Mouse (Mus musculus) lung, postnatal 14 days (tissue): ENCODE measurements around the gene Dusp18.

Experiments
- DNase-seq: peaks from one replicate; pipeline ENCODE4 v3.0.0; 2021

Gene Dusp18

DNA sequence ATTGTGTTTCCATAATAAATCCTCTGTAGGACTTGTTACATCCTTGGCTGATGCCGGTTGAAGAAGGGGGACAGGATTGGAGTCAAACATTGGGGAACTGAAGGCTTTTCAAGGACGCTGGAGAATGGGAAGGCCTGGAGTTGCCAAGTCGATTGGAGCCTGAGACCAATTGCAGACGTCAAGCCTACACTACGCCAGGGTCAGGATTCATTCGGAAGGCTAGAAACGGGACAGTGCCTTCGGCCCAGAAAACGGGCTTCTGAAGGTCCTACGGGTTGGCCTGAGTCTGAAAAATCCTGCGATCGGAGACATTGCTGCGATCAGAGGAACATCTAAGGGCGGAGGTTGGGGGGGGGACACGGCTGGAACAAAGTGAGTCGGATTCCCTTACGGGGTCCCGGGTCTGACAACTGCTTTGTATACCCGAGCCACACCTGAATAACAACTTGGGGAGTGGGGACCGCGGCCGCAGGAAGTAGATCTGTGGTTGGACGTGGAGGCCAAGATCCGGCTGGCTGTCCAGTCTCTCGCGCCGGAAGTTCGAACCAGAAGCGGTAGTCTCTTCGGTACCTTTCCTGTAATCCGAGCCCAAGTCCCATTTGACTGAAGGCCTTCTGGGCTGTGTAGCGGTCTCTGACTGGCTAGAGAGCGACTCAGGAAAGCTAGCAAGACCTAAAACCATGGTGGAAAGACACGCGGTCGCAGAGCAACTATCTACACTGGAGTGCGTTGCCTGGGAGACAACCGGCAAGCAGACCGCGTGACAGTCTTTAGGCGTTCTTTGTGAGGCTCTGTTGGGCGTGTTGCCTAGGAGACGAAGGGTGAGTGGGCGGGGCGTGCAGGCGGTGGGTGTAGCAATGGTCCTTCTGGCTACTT is at the start of gene Dusp18, which contains the start of gene 4921536K21Rik:
Gene Dusp18 (plus strand): TSS at position 835 of the 876 bp plus-strand sequence.
Gene 4921536K21Rik (minus strand): TSS at position 693 of the 876 bp plus-strand sequence.
- DNase-seq = peak; percentile 93

DNA sequence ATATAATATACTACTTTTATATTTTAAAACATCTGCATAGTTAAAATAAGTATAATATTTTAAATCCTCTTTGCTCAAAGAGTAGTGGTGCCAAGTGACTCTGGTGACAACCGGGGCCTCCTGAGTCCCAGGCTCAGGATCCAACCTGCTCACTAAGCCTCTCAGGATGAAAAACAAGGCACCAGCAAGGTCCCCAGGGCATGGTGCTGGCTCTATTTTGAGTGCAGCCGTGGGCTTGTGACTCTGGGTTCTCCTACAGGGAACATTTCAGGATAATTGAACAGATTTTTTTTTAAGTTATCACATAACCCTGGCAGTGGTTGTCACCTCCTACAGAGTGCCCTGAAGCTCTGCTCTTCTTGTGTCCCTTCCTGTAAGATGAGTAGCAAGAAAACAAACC is 48.7 kb upstream of the Dusp18 start:
- DNase-seq = no peak

DNA sequence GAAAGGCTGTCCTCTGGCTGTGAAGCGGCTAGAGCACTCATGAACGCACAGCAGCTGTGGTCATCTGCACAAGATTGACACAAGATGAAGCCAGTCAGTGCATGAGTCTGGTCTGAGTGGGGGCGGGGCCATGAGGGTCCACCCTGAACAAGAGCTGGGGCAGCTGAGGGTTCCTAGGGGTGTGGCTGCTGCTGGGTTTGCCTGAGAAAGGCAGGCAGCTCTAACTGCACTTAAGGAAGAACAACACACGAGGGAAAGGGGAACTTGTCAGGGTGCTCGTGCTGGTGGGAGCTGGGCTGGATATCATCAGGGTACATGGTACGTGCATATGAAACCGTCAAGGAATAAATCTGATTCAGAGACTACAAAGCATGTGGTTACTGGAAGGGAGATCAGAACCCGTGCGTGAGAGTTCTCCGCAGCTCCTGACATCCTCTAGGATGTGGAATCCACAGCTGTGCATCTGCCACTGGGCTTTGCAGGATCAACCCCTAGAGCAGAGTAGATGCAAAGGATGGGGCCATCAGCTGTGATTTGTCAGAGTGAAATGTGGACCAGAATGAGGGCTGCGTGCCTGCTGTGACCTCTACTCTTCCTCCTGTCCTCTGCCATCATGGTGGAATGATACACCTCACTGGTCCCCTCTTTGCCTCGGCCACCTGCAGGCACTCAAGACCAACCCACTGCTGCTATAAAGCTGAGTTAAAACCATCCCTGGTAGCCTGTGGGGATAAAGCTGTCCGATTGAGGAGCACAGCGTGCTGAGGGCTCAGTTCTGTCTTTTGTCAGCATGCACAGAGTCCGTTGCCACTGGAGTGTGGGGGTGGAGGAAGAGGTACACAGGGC is 45.3 kb upstream of the Dusp18 start:
- DNase-seq = no peak

DNA sequence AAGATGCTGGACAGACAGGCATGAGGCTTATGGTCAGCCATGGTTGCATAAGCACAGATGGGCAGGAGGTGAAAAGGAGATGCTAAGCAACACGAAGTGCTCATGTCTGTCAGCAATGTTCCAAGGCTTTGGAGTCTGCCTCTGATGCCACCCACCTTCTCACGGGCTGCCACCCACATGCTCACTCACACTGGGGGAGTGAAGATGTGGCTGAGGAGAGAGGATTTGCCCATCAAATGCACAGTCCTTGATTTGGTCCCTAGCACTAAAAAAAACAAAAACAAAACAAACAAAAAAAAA is 44.8 kb upstream of the Dusp18 start:
- DNase-seq = no peak

DNA sequence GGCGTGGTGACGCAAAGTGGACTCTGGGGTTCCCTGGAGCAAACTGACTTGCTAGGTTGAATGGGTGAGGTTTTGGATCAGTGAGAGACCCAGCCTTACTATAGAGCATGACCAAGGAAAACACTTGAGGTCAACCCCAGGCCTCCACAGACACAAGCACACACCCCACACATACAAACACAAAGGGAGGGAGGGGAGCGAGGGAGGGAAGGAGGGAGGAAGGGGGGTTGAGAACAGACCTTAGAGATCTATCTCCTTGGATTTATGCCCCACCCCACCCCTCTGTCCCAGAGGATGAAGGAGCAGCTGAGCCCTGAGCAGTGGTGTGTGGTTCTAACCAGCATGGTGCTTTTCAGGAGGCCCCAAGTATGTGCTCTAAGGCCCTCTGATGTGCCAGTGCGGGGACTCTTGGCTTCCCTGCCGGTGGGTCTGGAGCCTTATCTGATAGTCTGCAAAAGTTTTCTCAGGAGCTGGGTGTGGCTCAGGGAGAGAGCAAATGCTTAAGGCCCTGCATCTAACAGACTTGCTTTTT is 44.2 kb upstream of the Dusp18 start:
- DNase-seq = no peak

DNA sequence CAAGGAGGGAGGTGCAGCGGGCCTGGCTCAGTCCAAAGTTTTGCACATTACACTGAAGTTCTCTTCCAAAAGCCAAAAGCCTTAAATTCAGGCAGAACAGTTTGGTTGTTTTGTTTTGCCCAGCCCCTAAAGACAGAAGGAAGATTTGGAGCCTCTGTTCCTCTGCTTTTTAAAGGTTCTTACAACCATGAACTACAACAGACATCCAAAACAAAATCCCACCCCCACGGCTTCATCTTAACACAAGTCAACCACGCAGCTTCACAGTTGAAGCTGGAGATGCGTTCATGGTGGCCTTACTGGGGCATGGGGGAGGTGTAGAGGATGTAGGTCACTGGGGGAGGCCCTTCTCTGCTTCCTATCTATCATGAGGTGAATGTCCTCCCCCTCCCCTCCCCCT is 43.2 kb upstream of the Dusp18 start:
- no peak for DNase-seq

DNA sequence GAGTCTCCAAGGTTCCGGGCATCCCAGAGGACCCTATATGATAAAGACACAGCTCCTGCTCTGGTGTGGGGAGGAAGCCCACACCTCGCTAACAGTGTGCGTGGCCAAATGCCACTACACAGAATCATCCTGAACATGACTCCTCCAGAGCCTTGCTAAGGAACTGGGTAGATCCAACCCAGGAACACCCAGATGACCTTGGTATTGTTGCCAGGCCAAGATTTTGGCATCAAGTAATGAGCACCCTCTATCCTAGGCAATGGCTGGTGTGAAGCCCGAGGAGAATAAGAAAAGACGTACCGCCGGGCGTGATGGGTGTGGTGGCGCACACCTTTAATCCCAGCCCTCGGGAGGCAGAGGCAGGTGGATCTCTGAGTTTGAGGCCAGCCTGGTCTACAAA is 42.0 kb upstream of the Dusp18 start:
- no peak for DNase-seq

DNA sequence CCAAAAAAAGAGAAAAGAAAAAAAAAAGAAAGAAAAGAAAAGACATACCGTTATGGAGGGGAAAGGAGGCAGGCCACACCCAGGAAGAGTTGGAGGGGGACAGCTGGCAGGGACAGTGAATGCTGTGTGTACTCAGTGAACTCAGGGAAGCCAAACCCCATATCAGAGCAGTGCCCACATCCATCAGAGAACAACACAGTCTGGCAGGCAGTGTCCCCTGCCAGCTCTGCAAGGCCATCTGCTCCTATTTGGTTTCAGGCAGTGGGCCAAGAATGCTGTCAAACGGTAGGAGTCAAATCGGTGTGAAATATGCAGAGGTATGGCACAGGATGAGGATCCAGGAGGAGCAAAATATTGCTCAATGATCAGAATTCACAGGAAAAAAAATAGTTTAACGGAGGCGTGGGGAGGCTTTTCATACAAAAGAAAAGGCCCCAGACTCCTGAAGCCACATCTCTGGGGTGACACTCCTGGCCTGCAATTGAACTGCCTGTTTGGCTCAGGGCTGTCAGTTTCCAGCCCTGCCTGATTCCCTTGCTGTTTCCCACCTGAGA is 41.5 kb upstream of the Dusp18 start:
- no peak for DNase-seq

DNA sequence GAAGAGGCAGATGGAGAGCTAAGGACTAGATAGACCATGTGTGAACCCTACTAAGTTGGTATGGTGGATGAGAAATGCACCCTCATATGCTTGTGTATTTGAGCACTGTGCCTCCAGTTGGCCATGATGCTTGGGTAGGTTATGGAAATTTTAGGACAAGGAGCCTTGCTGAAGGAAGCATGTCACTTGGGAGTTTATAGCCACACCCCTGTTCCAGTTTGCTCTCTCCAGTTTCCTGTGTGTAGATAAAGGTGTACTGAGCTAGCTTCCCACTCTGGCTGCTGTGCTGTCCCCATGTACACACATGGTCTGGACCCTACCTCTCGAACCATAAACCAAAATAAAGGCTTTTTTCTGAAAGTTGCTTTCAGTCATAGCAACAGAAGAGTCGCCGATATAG is 40.9 kb upstream of the Dusp18 start:
- no peak for DNase-seq

DNA sequence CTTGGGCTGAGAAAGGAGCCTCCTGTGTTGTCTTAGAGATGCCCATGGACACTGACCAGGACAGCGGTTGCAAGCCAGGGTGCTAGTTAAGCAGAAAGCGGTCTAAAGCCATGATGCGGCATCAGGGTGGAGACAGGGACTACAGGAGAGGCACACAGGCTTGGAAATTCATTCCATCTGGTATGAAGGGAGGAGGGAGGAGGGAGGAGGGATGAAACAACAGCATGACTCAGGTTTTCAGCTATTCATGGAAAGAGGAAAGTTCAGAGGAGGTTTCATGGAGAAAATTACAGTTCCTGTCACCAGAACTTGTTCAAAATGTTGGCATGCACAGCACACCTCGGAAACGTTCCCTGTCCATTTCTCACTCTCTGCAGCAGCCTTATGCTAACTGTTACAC is 39.2 kb upstream of the Dusp18 start:
- no peak for DNase-seq

DNA sequence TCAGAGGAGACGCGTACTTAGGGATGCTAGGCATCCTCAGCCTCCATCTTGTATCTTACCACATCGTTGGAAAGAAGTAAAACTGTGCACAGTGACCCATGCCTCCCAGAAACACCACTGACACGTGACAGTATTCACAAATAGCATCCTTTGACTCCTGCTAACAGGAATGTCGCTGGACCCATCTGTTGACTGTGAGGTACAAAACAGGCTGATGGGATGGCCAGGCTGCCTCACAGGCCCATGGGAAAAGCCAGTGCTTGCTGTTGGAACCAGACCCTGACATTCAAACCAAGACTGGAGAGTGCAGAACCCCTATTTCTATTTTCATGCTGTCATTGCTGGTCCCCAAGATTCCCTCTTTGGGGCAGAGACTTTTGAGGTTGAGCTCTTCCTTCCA is 37.1 kb upstream of the Dusp18 start:
- no peak for DNase-seq

DNA sequence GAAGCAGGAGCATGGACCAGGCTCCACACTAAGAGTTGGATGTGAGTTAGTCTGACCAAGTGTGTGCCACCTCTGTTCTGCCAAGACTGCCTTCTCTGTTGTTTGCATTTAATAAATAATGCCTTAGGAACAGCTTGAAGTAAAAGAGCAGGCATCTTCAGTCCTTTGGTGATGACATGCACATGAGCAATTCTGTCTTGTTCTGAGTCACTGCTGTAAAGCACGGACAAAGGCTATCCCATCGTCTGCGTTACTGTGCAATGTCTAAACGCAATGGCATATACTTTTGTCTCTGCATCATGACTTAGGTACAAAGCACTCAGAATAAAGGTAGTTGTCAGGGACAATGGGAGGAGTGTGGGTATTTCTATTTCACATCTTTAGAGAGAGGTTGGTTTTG is 35.3 kb upstream of the Dusp18 start:
- DNase-seq = no peak

DNA sequence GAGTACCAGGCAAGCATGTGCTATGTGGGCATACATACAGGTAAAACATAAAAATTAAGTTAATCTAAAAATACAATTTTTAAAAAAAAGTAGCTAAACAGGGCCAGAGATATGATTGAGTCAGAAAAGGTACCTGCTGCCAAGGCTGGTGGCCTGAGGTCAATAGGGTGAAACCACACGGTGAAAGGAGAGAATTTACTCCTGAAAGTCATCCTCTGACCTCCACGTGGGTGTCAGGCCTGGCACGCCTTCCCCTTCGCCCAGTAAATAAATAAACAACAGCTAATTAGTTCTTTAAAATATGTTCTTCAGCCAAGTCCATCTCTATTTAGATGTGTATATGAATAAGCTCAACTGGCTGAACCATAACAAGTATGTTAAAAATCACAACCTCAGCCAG is 34.7 kb upstream of the Dusp18 start:
- DNase-seq = no peak

DNA sequence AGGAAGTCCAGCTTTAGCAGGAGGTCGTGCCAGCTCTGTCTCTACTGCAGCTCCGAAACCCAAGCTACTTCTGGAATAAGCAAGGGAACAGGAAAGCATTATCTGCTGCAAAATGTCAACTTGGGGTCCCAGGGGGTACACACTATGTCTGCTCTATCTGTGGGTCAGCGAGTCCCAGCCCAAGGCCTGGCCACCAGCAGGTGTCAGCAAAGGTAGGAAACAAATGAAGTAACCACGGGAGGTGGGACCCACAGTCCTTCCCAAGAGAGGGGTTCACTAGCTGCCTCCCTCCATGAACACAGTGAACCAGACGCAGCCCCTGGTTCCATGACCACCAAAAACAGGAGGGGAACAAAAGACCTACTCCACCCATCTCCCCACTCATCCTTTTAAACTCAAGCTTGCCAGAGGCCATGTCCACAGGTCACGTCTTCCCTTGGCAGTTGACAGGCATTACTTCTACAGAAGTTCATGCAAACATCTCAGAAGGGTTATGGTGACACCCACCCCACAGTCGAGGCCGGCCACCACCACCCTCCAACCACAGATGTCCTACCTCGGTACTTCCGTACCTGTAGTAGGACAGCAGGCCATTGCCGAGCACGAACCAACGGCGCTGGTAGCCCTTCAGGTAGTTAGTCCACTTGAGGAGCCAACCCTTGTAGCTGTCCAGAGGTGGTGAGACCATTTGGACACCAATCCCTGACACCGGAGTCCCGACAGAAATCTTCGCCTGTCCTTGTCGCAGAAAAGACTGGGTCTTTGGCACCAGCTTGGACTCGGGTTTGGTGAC is 32.2 kb upstream of the Dusp18 start:
- no peak for DNase-seq

DNA sequence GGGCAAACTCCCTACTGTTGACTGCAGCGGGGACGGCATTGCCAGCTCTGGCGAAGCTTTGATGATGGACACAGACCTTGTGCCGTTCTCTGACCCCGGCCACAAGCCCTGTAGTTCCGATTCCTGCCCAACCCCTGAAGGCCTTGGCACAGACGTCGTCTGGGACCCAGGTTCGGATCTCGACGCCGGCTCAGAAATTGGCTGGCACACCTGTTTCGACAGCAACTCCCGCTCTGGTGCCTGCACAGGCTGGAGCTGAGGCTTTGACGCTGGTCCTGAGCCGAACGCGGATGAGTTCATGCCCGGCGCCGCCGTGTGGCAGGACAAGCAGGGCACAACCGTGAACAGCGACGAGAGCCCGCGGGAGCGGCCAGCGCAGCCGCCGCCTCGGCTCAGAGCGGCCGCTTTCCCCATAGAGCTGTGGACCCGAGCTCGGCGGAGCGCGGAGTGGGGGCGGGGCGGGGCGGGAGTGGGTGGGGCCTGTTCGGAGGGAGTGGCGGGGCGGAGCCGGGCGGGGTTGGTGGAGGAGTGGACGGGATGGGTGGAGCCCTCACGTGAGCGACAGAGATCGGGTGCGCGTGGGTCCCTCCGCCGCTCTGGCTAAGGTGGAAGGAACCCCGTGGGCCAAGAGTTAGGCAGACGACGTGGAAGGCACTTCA is 31.5 kb upstream of the Dusp18 start, which contains the start of gene Osbp2:
Gene Osbp2 (minus strand): TSS at position 450 of the 659 bp plus-strand sequence.
- DNase-seq = peak; percentile 70

DNA sequence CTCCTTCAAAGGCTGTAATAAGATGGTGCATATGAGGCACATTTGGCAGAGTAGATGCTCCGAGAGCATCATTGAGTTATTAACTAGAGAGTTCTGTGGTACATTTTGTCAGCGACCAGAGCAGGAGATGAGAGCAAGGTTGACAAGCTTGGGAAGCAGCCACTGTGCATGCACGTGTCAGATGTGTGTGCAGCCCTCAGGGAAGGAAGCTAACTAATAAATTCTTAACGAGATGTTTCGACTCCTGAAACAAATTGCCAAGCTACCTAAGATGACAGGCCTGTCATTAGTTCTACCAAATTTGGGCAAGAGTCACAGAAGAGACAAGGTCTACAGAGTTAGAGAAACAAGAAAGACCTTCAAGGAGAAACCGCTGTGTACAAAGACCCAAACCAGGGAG is 30.7 kb upstream of the Dusp18 start:
- no peak for DNase-seq

DNA sequence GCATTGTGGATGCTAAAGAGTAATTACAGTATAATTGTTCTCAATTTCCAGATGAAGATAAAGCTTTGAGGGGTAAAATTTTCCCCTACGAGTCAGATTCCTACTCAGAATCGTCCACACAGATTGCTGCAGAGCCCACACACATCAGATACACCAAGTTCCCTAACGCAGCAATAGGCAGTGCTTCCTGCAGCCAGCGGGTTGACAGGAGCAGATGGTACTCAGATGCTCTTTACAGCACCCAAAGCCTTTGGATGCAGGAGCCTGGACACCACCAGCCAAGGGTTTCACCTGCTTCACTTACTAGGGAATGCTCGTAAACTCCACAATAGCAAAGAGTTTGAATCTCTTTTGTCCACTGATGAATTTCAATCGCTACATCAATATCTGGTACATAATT is 18.6 kb upstream of the Dusp18 start:
- no peak for DNase-seq

DNA sequence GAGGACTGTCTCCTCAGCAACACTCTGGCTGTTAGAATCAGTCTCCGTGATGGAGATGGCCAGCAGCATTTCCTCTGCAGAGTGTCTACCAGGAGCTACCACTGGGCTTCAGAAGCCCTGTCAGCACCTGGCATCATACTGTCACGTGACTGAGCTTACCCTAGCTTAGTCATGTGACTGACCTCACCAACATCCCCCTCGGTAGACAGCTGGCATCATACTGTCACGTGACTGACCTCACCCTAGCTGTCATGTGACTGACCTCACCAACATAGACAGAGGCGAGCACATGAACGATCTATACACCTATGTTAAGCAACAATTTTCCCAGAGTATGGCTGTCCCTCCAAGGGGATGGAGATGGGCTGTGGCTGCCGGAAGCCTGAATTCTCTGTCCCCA is 16.4 kb upstream of the Dusp18 start:
- no peak for DNase-seq

DNA sequence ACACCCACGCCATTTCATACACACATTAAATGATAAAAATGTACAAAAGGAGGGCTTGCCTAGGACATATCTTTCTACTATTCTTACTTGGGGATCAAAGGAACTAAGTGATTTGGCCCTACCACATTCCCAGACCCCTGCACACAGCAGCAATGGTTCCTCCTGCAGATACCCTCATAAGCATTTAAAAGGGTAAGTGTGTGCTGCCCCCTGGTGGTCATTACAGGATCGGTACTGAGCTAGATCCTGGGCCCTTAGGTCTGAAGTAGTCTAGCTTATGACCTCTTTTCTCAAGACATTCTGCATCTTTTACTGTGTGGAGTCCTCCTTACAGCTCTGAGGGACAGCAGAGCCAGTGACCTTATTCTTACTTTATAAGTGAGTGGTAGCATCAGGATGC is 15.2 kb upstream of the Dusp18 start:
- DNase-seq = peak; percentile 86

DNA sequence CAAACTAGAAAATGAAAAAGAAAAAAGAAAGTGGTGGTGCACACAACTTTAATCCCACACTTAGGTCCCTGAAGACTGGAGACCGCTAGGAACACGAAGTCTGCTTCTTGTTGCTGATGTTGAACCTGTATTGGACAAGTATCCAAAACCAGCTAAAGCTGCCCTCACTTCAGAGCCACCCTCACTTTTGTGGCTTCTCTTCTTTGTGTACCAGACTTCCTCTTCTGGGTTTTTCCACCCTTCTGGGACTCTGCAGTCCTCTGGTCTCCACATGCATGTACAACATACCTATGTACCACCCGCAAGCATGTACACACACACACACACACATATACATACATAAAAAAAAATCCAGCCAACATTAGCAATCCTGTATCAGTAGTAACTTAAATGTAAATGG is 11.3 kb upstream of the Dusp18 start:
- DNase-seq = no peak

DNA sequence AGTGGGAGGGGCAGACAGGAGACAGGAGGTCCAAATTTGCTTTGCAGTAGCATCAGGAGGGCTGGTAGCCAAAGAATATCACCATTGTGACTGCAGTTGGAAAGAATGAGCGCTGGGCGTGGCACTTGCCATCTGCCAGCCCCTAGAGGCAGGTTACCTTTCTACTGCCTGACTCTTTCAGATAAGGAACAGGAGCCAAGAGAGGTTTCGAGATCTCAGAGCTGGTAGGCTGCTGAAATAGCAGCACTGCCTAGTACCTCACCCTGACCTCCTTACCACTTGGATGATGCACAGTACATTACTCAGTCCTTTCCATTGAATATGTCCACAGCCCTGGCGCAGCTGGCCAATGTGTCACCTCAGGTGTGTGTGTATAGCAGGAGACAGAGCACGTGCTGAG is 7.7 kb upstream of the Dusp18 start:
- no peak for DNase-seq

DNA sequence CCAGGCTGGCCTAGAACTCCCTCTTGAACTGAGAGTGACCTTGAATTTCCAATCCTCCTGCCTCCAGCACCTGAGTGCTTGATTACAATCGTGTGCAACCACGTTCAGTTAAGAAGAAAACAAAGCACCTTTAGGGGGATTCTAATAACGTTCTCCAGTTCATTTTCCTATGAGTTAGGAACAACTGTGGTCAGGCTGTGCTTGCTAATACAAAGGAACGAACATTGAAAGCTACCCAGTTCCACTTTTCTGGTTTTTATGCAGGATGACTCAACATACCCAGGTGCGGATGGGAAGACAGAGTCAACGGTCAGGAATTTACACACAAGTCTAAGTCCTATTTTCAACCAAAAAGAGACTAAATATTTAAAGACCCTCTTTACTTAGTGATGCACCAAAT is 1.1 kb upstream of the Dusp18 start:
- no peak for DNase-seq
